Mouse (Mus musculus) neural tube, embryonic 15.5 days (tissue): ENCODE data around the gene Htr2b. TPM values are rescaled to one million over a fixed set of nuclear protein-coding genes. Genes with fewer than 3 reads are reported as not detected.
A peak's percentile ranks its signal among the peaks of the same experiment; 100 is the strongest.

Source experiments
- ATAC-seq: fragments of 200-750 bp; cut with Nextera tagmentation; 2 replicates; pipeline ENCODE4 v1.8.0; 2017; ENCODE audit warnings: mild to moderate bottlenecking, moderate TSS enrichment, moderate library complexity; ENCODE audit not compliant: low FRiP score
- H3K27ac ChIP-seq: fragments of 300-500 bp; sonication (generic); replicated peaks from 2 replicates; pipeline ENCODE4 v1.5.1; 2015; ENCODE audit warnings: mild to moderate bottlenecking, inconsistent platforms
- H3K27me3 ChIP-seq: fragments of 300-500 bp; sonication (generic); replicated peaks from 2 replicates; pipeline ENCODE4 v1.6.1; 2015; ENCODE audit warnings: inconsistent platforms
- H3K36me3 ChIP-seq: fragments of 300-500 bp; sonication (generic); 2 replicates; pipeline ENCODE4 v1.6.1; 2015; ENCODE audit warnings: inconsistent platforms
- H3K4me1 ChIP-seq: fragments of 300-500 bp; sonication (generic); 2 replicates; pipeline ENCODE4 v1.6.1; 2015; ENCODE audit warnings: inconsistent platforms
- H3K4me2 ChIP-seq: fragments of 300-500 bp; sonication (generic); 2 replicates; pipeline ENCODE4 v1.6.1; 2015; ENCODE audit warnings: inconsistent platforms, mild to moderate bottlenecking, moderate library complexity
- H3K4me3 ChIP-seq: fragments of 300-500 bp; sonication (generic); replicated peaks from 2 replicates; pipeline ENCODE4 v1.5.1; 2015; ENCODE audit warnings: mild to moderate bottlenecking, inconsistent platforms
- H3K9ac ChIP-seq: fragments of 300-500 bp; sonication (generic); replicated peaks from 2 replicates; pipeline ENCODE4 v1.6.1; 2015; ENCODE audit warnings: mild to moderate bottlenecking, inconsistent platforms
- H3K9me3 ChIP-seq: fragments of 300-500 bp; sonication (generic); replicated peaks from 2 replicates; pipeline ENCODE4 v1.6.1; 2016; ENCODE audit warnings: inconsistent platforms
- WGBS: fragments of 180-500 bp; shearing (Covaris S2); methylation state at CpG from one replicate; pipeline ENCODE4 v1.1.7; 2015; ENCODE audit warnings: mixed read lengths; 5-methylcytosine and 5-hydroxymethylcytosine counted together
- polyA plus RNA-seq: library from polyadenylated mRNA; unstranded; fragments of >200 nt; fragmentation: Nextera tagmentation; extraction: Ambion mirVana; gene quantifications from 2 replicates; pipeline ENCODE4 v1.2.1, GENCODE M21; 2015

The Htr2b gene
- polyA plus RNA-seq, result 0.12 and 0.66 TPM in 2 replicates

DNA sequence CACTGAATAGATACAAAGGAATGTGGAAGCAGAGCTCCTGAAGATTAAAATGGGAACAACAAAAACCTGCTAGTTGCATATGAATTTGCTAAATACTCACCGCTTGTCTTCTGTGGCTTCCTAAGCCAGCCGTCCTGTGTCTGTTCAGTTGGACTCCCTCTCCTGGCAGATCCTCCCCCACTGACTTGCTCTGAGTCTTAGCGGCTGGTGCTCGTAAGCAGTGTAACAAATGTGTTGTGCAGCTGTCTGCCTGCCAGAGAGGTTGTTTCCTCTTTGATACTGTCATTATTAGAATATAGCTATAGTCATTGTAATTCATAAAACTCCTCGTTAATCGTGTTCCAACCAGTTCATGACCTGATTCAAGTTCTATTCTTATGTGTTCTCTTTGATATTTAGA lies at the start of gene Htr2b:
TSS of gene Htr2b (minus strand) at position 192 of the 400 bp plus-strand sequence.
- no peak for ATAC-seq
- Histone ChIP-seq H3K27me3 (no peaks in the 10 kb centered on the region), H3K4me2 (no peak within 1 kb of the TSS), H3K9ac (no peak within 1 kb of the TSS), H3K27ac (no peak within 1 kb of the TSS), H3K9me3 (no peaks in the 10 kb centered on the region), H3K36me3 (peaks cover 7% of the 10 kb centered on the region), H3K4me1 (no peaks in the 10 kb centered on the region), H3K4me3 (no peak within 1 kb of the TSS)
- WGBS, result 56% methylated on average over 6 of the region's 6 CpGs

GRCm38 (mm10) chr1:86161061-86161460 lies 49.3 kb upstream of the Htr2b start:
- H3K4me1 ChIP-seq, result peaks cover 5% of the 10 kb centered on the region
- H3K27me3 ChIP-seq, result no peaks in the 10 kb centered on the region
- no peak overlapping the region for H3K9ac ChIP-seq
- ATAC-seq, result no peak
- 98% methylated on average over 5 of the region's 5 CpGs for WGBS
- no peak overlapping the region for H3K4me3 ChIP-seq
- H3K36me3 ChIP-seq, result peaks cover 63% of the 10 kb centered on the region
- no peak overlapping the region for H3K27ac ChIP-seq
- H3K9me3 ChIP-seq, result no peaks in the 10 kb centered on the region
- H3K4me2 ChIP-seq, result no peak overlapping the region

GRCm38 (mm10) chr1:86160479-86160878 lies 48.7 kb upstream of the Htr2b start:
- Histone ChIP-seq H3K27me3 (no peaks in the 10 kb centered on the region), H3K9me3 (no peaks in the 10 kb centered on the region), H3K27ac (no peak overlapping the region), H3K9ac (no peak overlapping the region), H3K36me3 (peaks cover 58% of the 10 kb centered on the region), H3K4me3 (no peak overlapping the region), H3K4me2 (no peak overlapping the region), H3K4me1 (peaks cover 10% of the 10 kb centered on the region)
- 98% methylated on average over 5 of the region's 5 CpGs for WGBS
- ATAC-seq, result no peak

- Histone ChIP-seq H3K36me3 (peaks cover 54% of the 10 kb centered on the region), H3K4me2 (no peak overlapping the region), H3K4me3 (no peak overlapping the region), H3K4me1 (peaks cover 15% of the 10 kb centered on the region), H3K27ac (no peak overlapping the region), H3K27me3 (no peaks in the 10 kb centered on the region), H3K9me3 (no peaks in the 10 kb centered on the region), H3K9ac (no peak overlapping the region)
- no peak for ATAC-seq
- 97% methylated on average over 6 of the region's 6 CpGs for WGBS
Measured at GRCm38 (mm10) chr1:86160059-86160458, 48.3 kb upstream of the Htr2b start.

GRCm38 (mm10) chr1:86156595-86156994 lies 44.8 kb upstream of the Htr2b start:
- H3K4me2 ChIP-seq, result no peak overlapping the region
- no peak overlapping the region for H3K9ac ChIP-seq
- H3K4me1 ChIP-seq, result peaks cover 22% of the 10 kb centered on the region
- H3K9me3 ChIP-seq, result no peaks in the 10 kb centered on the region
- H3K27ac ChIP-seq, result no peak overlapping the region
- no peak overlapping the region for H3K4me3 ChIP-seq
- peaks cover 25% of the 10 kb centered on the region for H3K36me3 ChIP-seq
- no peaks in the 10 kb centered on the region for H3K27me3 ChIP-seq
- 95% methylated on average over 6 of the region's 6 CpGs for WGBS
- ATAC-seq, result no peak

DNA sequence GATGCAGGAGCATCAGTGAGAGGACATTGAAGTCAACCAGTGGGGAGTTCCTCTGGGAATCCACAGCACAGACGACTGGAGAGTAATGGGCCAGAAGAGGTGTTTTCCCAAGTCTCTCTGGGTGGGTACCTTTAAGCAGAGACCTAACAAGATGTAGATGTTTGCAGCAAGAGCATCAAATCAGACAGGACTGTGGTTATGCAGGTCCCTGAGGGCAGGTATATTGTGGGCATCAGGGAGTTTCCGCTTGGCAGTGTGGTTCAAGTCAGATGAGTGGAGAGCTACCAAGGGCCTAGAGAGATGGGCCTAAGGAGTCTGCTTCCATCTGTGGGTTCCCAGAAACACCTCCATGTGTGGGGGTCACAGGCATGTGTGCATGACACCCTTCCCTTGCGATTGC lies 44.3 kb upstream of the Htr2b start:
- Histone ChIP-seq H3K36me3 (peaks cover 20% of the 10 kb centered on the region), H3K27ac (no peak overlapping the region), H3K27me3 (no peaks in the 10 kb centered on the region), H3K4me1 (peaks cover 22% of the 10 kb centered on the region), H3K9me3 (no peaks in the 10 kb centered on the region), H3K4me2 (no peak overlapping the region; the same call in 1 of the 2 replicates), H3K4me3 (no peak overlapping the region), H3K9ac (peak overlapping the region; percentile 85; the same call in 1 of the 2 replicates)
- no peak for ATAC-seq
- WGBS, result 83% methylated on average over 3 of the region's 3 CpGs

DNA sequence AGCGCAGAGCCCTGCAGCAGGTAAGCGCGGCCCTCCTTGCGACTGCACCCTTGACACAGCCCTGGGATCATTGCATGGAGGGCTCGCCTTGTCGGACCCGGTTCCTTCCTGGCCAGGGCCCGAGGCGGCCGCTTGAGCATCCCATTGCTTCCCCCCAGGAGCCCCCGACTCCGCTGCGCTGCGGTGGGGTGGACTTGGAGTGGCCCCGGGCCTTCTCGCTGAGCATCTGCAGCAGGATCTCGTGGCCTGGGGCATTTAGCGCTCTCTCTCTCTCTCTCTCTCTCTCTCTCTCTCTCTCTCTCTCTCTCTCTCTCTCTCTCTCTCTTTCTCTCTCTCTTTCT lies 43.0 kb upstream of the Htr2b start:
- H3K27ac ChIP-seq, result peak overlapping the region; percentile 69
- peak overlapping the region; percentile 85 for H3K9ac ChIP-seq
- 0% methylated on average over 17 of the region's 18 CpGs for WGBS
- H3K4me3 ChIP-seq, result peak overlapping the region; percentile 94
- ATAC-seq, result no peak; the same call in 1 of the 2 replicates
- H3K4me2 ChIP-seq, result peak overlapping the region; percentile 80
- no peaks in the 10 kb centered on the region for H3K27me3 ChIP-seq
- peaks cover 8% of the 10 kb centered on the region for H3K36me3 ChIP-seq
- peaks cover 22% of the 10 kb centered on the region for H3K4me1 ChIP-seq
- H3K9me3 ChIP-seq, result no peaks in the 10 kb centered on the region

DNA sequence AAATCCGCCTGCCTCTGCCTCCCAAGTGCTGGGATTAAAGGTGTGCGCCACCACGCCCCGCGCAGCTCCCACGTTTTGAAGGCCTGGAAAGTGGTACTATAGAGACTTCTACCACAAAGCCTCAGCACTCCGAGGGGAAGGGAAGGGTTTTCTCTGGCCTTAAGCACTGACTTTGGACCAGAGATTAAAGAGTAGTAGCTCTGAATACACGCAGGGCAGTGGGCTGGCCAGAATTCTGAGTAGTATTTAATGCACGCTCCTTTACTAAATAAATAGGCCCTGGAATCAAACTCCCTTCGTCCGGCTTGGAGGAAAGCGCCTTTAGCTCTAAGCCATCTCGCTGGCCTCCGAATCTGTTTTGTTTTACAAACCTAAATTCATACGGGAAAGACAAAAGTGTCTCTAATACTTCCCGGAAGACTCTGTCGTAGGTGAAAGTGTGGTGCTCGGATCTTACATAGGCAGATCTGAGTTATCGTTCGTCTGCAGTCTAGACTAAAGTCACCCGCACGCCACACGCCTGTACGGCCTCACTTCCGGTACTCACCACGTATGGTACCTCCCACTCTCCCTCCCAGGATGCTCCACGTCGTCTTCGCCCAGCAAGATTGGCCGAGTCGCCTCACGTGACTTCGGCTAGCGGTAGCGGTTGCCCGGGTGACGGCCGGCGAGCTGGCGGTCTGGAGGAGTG lies 42.5 kb upstream of the Htr2b start, which contains the start of gene Armc9:
TSS of gene Armc9 (plus strand) at position 648 of the 691 bp plus-strand sequence.
- Histone ChIP-seq H3K9me3 (no peaks in the 10 kb centered on the region), H3K4me2 (peak within 1 kb of the TSS; percentile 80), H3K27me3 (no peaks in the 10 kb centered on the region), H3K27ac (peak within 1 kb of the TSS; percentile 85), H3K4me3 (peak within 1 kb of the TSS; percentile 94), H3K4me1 (peaks cover 22% of the 10 kb centered on the region), H3K36me3 (peaks cover 8% of the 10 kb centered on the region), H3K9ac (peak within 1 kb of the TSS; percentile 85)
- ATAC-seq, result peak; percentile 100
- 3% methylated on average over 40 of the region's 40 CpGs for WGBS

DNA sequence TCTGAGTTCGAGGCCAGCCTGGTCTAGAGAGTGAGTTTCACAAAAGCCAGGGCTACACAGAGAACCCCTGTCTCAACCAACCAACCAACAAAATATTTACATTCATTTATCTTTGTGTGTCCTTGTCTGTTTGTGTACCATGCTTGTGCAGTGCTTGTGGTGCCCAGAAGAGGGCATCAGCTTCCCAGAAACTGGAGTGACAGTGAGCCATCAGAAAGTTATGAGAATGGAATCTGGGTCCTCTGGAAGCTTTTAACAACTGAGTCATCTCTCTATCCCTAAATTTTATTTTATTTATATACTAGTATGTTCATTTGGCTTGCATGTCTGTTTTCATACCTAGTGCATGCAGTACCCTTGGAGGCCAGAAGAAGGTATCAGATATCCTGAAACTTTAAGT lies 40.8 kb upstream of the Htr2b start:
- no peak overlapping the region for H3K4me3 ChIP-seq
- WGBS, result 89% methylated on average over 1 of the region's 1 CpGs
- no peak overlapping the region for H3K27ac ChIP-seq

DNA sequence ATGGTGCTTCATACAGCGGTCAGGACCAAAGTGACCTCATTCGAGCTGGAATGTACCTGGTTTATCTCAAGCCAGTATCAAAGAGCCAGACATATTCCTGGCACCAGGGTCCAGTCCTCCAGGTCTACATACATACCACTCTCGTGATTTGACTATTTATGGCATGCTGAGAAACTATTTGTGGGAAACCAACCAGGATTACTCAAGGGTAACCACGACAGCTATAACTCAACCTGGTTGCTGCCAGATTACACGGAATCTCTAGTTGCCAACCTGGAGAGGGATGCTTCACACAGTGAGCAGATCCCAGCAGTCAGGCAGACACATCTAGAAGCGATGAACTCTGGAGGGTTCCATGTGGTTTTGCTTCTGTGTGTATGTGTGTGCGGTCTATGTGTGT lies 39.6 kb upstream of the Htr2b start:
- Histone ChIP-seq H3K4me3 (no peak overlapping the region), H3K27ac (no peak overlapping the region), H3K9ac (no peak overlapping the region), H3K9me3 (no peaks in the 10 kb centered on the region), H3K36me3 (no peaks in the 10 kb centered on the region), H3K4me1 (peaks cover 20% of the 10 kb centered on the region), H3K4me2 (no peak overlapping the region), H3K27me3 (no peaks in the 10 kb centered on the region)
- whole genome bisulfite sequencing, result 90% methylated on average over 7 of the region's 7 CpGs
- ATAC-seq, result no peak

More for the DNA sequence above, 40.8 kb upstream of the Htr2b start:
- no peaks in the 10 kb centered on the region for H3K27me3 ChIP-seq
- no peak for ATAC-seq
- no peak overlapping the region for H3K4me2 ChIP-seq
- H3K9me3 ChIP-seq, result no peaks in the 10 kb centered on the region
- peaks cover under 1% of the 10 kb centered on the region; the same call in 1 of the 2 replicates for H3K36me3 ChIP-seq
- H3K4me1 ChIP-seq, result peaks cover 22% of the 10 kb centered on the region
- no peak overlapping the region for H3K9ac ChIP-seq

GRCm38 (mm10) chr1:86150929-86151328 lies 39.2 kb upstream of the Htr2b start:
- no peak for ATAC-seq
- whole genome bisulfite sequencing, result 83% methylated on average over 6 of the region's 6 CpGs
- Histone ChIP-seq H3K9me3 (no peaks in the 10 kb centered on the region), H3K9ac (no peak overlapping the region), H3K36me3 (no peaks in the 10 kb centered on the region), H3K27me3 (no peaks in the 10 kb centered on the region), H3K4me3 (no peak overlapping the region), H3K4me2 (no peak overlapping the region), H3K27ac (no peak overlapping the region), H3K4me1 (peaks cover 16% of the 10 kb centered on the region)

DNA sequence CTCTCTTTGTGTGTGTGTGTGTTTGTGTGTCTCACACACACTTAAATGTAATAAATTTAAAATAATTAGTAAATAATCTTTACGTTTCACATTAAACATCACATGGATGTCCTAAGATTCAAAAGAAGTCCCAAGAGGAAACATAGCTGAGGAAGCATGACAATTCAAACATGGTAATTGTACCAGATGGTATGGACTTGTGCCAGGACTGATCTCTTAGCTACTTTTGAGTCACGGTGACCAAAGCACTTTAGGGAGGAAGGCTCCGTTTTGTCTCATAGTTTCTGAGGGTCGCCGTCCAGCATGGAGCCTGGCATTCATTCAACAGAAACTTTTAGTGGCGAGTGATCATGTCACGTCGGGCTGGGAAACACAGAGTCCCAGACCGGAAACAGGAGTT lies 36.4 kb upstream of the Htr2b start:
- Histone ChIP-seq H3K27ac (no peak overlapping the region), H3K36me3 (no peaks in the 10 kb centered on the region), H3K9ac (no peak overlapping the region), H3K27me3 (no peaks in the 10 kb centered on the region), H3K4me2 (no peak overlapping the region), H3K9me3 (no peaks in the 10 kb centered on the region), H3K4me3 (no peak overlapping the region), H3K4me1 (no peaks in the 10 kb centered on the region)
- WGBS, result 76% methylated on average over 9 of the region's 9 CpGs
- no peak for ATAC-seq
